Mouse (Mus musculus): ENCODE results near the gene Tmem212. TPM values are rescaled to one million over a fixed set of nuclear protein-coding genes. Genes with fewer than 3 reads are reported as not detected.
"Not testable (repeated sequence)": the region's sequence is repeated elsewhere in the genome, so short reads cannot be mapped to it uniquely, and the experiment has no call there.

The Tmem212 gene
- 0.12 TPM for polyA plus RNA-seq (2021)

DNA sequence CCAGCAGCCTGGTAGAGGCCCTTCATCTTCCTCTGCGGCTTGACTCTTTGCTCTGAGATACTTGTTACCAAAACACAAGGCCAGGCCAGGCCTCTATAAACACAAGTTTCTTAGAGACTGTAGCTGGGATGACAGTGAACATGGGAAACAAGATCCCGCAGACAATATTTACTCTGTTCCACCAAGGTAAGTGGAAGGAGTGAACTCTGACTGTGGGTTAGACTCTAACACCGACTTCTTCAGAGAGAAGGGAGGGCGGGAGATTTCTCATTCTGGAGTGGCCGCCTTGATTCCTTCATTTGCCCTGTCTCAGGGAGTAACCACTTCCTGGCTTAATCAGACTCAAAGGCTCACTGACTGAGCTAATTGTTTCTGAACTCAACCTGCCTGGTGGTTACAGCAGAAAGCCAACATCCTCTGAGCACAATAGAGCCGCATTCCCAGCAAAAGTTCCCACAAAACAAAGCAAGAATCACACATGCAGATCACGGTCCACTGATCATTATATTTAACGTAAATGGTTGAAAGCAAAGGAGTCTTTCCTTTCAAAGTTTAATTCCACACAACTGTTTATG is at the start of gene Tmem212:
TSS of gene Tmem212 (minus strand) at position 51 of the 575 bp plus-strand sequence.
- ChIA-PET POLR2A (no interaction called here), CTCF (interaction anchor here (0.9 to 2.0 kb wide), 3 partner anchors 10 to 13 kb away, joined by 3 to 6 read pairs (median 4); no protein-coding TSS in a partner anchor)
- peak; percentile 44 for ATAC-seq
- in situ Hi-C loops (cut with MboI; ENCODE audit: low pct_unique_long_range_greater_than_20kb): no loop called here
- no peaks in the 10 kb centered on the region for H3K27me3 ChIP-seq
- DNase-seq (ENCODE audit: low read depth, low spot score): peak; percentile 64
- no peak for TF ChIP-seq CTCF (IDR thresholded peaks at IDR 0.05)

DNA sequence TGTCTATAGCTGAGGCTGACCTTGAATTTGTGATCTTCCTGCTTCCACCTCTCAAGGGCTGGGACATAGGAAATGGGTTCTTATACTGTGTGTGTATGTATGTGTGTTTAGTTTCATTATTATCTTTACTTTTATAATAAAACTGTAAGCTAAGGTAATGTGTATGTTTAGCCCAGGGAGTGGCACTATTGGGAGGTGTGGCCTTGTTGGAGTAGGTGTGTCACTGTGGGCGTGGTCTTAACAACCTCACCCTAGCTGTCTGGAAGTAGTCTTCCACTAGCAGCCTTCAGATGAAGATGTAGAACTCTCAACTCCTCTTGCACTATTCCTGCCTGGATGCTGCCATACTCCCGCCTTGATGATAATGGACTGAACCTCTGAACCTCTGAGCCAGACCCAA is 49.2 kb upstream of the Tmem212 start:
- ATAC-seq; in situ Hi-C loops (cut with MboI; ENCODE audit: low pct_unique_long_range_greater_than_20kb); DNase-seq (ENCODE audit: low read depth, low spot score); H3K27me3 ChIP-seq: not testable (repeated sequence)
- POLR2A ChIA-PET: interaction anchor here (0.6 kb wide), 1 partner anchor 15 kb away, joined by 3 read pairs; no protein-coding TSS in a partner anchor
- CTCF ChIA-PET: interaction anchor here (0.9 kb wide), 1 partner anchor 37 kb away, joined by 3 read pairs; no protein-coding TSS in a partner anchor

DNA sequence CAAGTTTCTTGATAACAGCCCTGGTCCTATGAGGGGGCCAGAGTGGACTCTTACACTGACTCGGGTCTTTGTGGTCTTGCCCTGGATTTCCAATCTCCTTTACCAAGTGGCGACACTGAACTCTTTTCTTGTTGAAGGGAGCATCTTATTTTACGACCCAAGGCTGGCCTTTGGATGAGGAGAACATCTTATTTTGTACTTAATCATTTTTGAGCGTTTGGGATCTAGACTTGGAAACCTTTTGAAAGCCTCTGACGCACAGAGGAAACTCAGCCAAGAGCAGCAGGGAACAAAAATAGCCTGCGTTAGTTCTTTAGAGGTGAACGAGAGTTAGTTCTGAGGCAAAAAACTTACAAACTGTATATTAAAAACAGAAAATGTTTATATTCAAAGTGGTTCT is 46.8 kb upstream of the Tmem212 start:
- H3K27me3 ChIP-seq: no peaks in the 10 kb centered on the region
- no peak for ATAC-seq
- no peak for DNase-seq (ENCODE audit: low read depth, low spot score)
- no peak for TF ChIP-seq CTCF (IDR thresholded peaks at IDR 0.05)
- ChIA-PET POLR2A (no interaction called here), CTCF (interaction anchor here (2.6 kb wide), 1 partner anchor 8 kb away, joined by 10 read pairs; no protein-coding TSS in a partner anchor)
- in situ Hi-C loops (cut with MboI; ENCODE audit: low pct_unique_long_range_greater_than_20kb): no loop called here

DNA sequence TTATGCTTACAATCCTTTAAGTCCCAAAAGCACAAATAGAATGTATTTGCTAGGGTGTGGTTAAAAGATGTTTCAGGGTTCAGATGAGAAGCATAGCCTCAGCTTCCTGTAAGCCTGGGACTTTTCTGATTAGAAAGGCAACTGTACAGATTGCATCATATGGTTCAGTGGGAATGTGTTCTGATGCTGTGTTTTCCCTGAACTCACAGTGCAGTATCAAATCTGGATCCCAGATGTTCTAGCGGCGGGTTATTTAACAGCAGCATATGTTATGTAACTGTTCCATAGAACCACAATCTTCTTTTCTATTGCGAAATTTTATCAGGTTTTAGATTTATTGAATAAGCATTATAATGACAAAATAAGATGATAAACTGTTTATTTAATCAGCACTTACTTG is 45.5 kb upstream of the Tmem212 start:
- CTCF ChIA-PET: interaction anchor here (1.1 to 2.6 kb wide), 6 partner anchors 10 to 30 kb away, joined by 3 to 10 read pairs (median 3); no protein-coding TSS in a partner anchor
- TF ChIP-seq CTCF (IDR thresholded peaks at IDR 0.05): no peak
- no peaks in the 10 kb centered on the region for H3K27me3 ChIP-seq
- DNase-seq (ENCODE audit: low read depth, low spot score): no peak
- in situ Hi-C loops (cut with MboI; ENCODE audit: low pct_unique_long_range_greater_than_20kb): no loop called here
- POLR2A ChIA-PET: no interaction called here
- no peak for ATAC-seq

DNA sequence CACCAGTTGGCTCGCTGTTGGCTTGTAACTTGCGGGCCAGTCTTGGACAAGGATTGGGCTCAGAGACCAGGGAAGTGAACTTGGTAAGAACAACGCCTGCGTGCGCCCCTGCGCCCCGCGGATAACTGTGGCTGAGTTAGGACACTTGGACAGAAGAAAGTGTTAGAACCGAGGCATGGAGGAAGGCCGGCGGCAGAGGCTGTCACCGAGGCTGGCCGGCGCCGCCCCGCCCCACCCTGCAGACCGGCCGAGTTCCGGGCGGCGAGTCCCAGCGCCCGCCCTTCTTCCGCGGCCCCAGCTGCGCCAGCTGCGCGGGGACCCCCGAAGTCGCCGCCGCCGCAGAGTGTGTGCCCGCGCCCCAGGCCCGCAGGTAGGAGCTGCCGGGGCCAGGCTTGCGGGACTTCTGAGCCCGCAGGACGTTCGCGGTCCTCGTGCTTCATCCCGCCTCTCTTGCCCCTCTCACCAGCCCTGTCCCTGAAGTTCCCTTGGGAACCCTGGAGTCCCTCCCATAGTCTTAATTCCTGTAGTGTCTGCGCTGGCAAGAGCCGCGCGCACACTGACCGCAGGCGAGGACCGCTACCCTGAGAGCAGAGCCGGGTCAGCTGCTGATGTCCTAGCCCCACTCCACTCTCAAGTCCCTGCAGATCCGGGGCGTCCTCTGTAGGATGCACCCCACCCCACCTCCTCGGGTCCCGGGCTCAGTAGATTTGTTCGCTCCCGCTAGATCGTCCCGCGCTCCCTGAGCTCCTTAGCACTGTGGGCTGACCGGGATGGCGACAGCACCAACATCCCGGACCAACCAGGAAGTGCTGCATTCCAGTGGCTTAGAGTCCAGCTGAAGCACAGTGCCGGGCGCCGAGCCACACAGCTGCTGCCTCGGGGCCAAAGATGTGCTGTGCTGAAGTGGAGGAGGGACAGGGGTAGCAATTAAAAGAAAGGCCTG is 42.5 kb upstream of the Tmem212 start, which contains the start of gene Pld1:
TSS of gene Pld1 (plus strand) at position 315 of the 943 bp plus-strand sequence.
- DNase-seq (ENCODE audit: low read depth, low spot score) (peak; percentile 62), ATAC-seq (peak; percentile 98)
- ChIA-PET POLR2A (interaction anchor here (0.6 to 1.3 kb wide), 9 partner anchors 11 to 242 kb away, joined by 3 to 5 read pairs (median 4); partner anchors contain the start of gene Fndc3b), CTCF (interaction anchor here (1.0 to 1.9 kb wide), 9 partner anchors 11 to 169 kb away, joined by 3 to 8 read pairs (median 4); no protein-coding TSS in a partner anchor)
- no peaks in the 10 kb centered on the region for H3K27me3 ChIP-seq
- in situ Hi-C loops (cut with MboI; ENCODE audit: low pct_unique_long_range_greater_than_20kb): no loop called here
- no peak for TF ChIP-seq CTCF (IDR thresholded peaks at IDR 0.05)

DNA sequence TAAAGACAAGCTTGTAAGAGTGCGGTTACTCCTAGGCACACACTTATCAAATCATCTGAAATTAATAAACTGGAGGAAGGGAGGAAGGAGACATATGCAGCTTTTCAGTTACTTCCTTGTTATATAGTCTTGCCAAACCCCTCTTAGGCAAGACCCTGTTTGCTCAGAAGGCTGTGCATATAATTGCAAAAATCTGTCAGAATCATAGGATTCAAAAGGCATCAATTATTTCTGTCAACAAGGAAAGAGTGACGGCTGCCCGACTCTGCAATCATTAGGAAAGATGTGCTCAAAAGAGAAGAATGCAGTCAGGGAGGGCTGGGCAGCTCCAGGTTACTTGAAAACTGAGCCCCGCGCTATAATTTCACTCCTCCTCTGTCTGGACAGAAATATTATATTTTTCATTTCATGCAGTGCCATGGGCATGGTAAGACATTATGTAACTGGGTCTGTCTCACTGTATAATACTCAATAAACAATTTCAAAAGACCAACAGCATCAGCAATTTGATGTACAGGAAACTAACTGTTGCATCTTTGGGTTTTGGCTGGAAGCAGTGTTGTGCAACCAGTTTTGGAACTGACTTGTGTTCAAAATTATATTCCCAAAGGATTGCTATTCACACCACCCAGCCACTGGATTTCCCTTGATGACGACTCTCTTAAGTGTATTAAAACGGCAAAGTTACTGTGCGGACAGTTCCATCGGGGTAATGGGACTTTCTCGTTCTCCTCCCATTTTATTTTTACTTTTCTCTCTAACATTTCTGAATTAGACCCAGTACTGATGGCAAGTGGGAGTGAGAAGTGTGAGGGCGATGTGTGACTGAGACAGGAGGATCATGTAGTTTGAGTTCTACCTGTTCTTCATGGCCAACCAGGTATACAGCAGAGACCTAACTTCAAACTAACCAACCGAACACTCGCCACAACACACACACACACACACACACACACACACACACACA is 41.3 kb upstream of the Tmem212 start:
- CTCF ChIA-PET: interaction anchor here (1.3 to 1.4 kb wide), 3 partner anchors 10 to 50 kb away, joined by 3 to 4 read pairs (median 4); no protein-coding TSS in a partner anchor
- H3K27me3 ChIP-seq: no peaks in the 10 kb centered on the region
- POLR2A ChIA-PET: interaction anchor here (0.7 kb wide), 1 partner anchor 230 kb away, joined by 5 read pairs; no protein-coding TSS in a partner anchor
- in situ Hi-C loops (cut with MboI; ENCODE audit: low pct_unique_long_range_greater_than_20kb): no loop called here
- ATAC-seq (no peak), DNase-seq (ENCODE audit: low read depth, low spot score) (no peak)
- TF ChIP-seq CTCF (IDR thresholded peaks at IDR 0.05): no peak

DNA sequence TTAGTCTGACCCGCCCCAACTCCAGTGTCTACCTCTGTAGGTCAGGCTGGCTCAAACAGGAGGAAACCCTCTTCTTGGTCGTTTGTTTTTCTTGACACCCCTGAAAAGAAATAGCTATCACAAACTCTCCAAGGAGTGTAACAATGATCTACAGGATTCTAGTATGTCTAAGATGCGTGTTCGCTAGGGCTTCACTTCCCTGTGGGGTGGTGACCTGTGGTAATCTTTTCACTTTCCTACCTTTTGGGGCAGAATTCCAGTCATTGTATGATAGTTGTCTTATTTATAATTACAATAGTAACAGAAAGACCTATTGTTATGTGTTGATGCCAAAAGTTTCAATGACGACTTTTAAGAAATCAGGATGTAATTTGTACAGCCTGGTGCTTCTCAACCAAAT is 40.6 kb upstream of the Tmem212 start:
- POLR2A ChIA-PET: no interaction called here
- in situ Hi-C loops (cut with MboI; ENCODE audit: low pct_unique_long_range_greater_than_20kb): no loop called here
- DNase-seq (ENCODE audit: low read depth, low spot score) (no peak), ATAC-seq (no peak)
- H3K27me3 ChIP-seq: no peaks in the 10 kb centered on the region
- no peak for TF ChIP-seq CTCF (IDR thresholded peaks at IDR 0.05)
- CTCF ChIA-PET: interaction anchor here (1.3 to 1.4 kb wide), 3 partner anchors 9 to 49 kb away, joined by 3 to 4 read pairs (median 4); no protein-coding TSS in a partner anchor

DNA sequence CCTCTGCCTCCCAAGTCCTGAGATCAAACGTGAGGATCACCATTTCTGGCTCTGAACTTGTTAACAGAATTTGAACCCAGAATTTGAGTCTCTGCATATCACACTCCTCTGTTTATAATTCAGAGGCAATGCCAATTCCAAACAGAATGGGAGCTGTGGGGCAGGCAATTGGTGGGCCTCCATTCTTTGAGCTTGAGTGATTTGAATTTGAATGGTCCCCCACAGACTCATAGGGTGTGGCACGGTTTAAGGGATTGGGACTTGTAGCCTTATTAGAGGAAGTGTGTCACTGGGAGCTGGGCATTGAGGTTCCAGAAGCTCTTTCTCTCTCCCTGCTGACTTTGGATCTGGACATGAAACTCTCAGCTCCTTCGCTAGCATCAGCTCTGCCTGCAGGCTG is 39.5 kb upstream of the Tmem212 start:
- TF ChIP-seq CTCF (IDR thresholded peaks at IDR 0.05): no peak
- in situ Hi-C loops (cut with MboI; ENCODE audit: low pct_unique_long_range_greater_than_20kb): no loop called here
- CTCF ChIA-PET: interaction anchor here (1.4 kb wide), 1 partner anchor 48 kb away, joined by 4 read pairs; no protein-coding TSS in a partner anchor
- DNase-seq (ENCODE audit: low read depth, low spot score) (no peak), ATAC-seq (no peak)
- POLR2A ChIA-PET: no interaction called here
- H3K27me3 ChIP-seq: no peaks in the 10 kb centered on the region

DNA sequence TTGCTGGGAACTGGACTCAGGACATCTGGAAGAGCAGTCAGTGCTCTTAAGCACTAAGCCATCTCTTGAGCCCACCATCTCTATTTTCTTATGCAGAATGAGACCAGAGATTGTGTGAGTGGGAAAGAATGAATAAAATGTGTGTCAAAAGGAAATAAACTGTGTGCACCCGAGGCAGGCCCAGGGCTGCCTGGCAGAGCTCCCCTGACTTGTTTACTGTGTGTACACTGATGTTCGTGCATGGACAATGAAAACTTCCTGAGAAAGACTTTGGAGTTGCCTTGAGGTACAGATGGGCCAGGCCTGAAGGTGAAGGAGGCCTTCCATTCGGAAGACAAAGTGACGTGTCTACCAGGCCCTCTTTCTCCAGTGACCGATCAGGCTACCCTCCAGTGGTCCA is 36.2 kb upstream of the Tmem212 start:
- POLR2A ChIA-PET: no interaction called here
- ATAC-seq: no peak
- no peak for DNase-seq (ENCODE audit: low read depth, low spot score)
- in situ Hi-C loops (cut with MboI; ENCODE audit: low pct_unique_long_range_greater_than_20kb): no loop called here
- no peaks in the 10 kb centered on the region for H3K27me3 ChIP-seq
- CTCF ChIA-PET: no interaction called here
- TF ChIP-seq CTCF (IDR thresholded peaks at IDR 0.05): no peak

DNA sequence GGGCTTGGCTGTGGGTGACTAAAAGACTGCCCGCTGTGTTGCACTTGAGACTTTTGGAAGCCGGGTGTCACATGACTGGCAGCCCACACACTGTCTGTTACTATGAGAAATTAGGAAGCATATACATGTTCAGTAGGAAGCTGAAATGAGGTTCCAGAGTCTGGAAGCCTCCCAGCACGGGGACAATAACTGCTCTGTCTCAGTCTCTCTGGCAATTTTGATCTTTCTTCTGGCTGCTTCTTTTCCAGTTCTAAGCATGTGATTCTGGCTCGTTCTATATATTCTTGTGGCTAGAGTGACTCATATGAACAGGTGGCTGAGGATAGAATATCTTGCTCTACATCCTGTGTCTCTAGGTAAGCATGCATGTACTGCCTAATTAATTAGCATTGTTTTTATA is 33.1 kb upstream of the Tmem212 start:
- H3K27me3 ChIP-seq: no peaks in the 10 kb centered on the region
- ATAC-seq (no peak), DNase-seq (ENCODE audit: low read depth, low spot score) (no peak)
- TF ChIP-seq CTCF (IDR thresholded peaks at IDR 0.05): no peak
- in situ Hi-C loops (cut with MboI; ENCODE audit: low pct_unique_long_range_greater_than_20kb): no loop called here
- POLR2A ChIA-PET: no interaction called here
- CTCF ChIA-PET: no interaction called here

Measured in Patski (cell line).